9 mouse cellular contexts compared by ENCODE assay signal in genomic region chr5:30738127-30738828, GRCm38 (mm10). TPM values are rescaled to one million over a fixed set of nuclear protein-coding genes. Genes with fewer than 3 reads are reported as not detected.
DNase-seq lines count a peak whose midpoint lies in the region; ATAC-seq and TF ChIP-seq lines count a peak whose summit lies in the region.
"Had no signal": no experiment of that assay in that cellular context is flagged by ENCODE, and none has a peak within 500 bp of the region (broad histone marks: within the 10 kb centered on the region; RNA-seq: fewer than 3 reads in every experiment).

No protein-coding gene starts in this region.

- WGBS in hindbrain, postnatal 0 days, result 18% methylated on average over 10 of the region's 10 CpGs

- no peaks in the 10 kb centered on the region for H3K9me3 ChIP-seq in hindbrain, postnatal 0 days (ENCODE audit: low read length)

- no peak for TF ChIP-seq CTCF in hindbrain, postnatal 0 days (IDR thresholded peaks at IDR 0.05; ENCODE audit: low read depth)

- H3K9ac ChIP-seq in hindbrain, postnatal 0 days (replicated peaks; ENCODE audit: low read length), result no peak overlapping the region; the same call in 1 of the 2 replicates

- H3K4me1 ChIP-seq in hindbrain, postnatal 0 days (ENCODE audit: insufficient read depth, low read length), result peaks cover 24% of the 10 kb centered on the region

- DNase-seq in embryo, embryonic 11 days, result peak; percentile 27
- DNase-seq in embryo, embryonic 9.5 days (ENCODE audit: extremely low spot score), result no peak
- peak; percentile 17 for DNase-seq in ovary, adult 18-20 months (ENCODE audit: low spot score)
- DNase-seq in ovary, postnatal 10 days (ENCODE audit: low spot score), result no peak
- DNase-seq in hindbrain, postnatal 0 days (ENCODE audit: low spot score), result peak; percentile 24
- peak; percentile 26 for DNase-seq in telencephalon, adult 2 months (ENCODE audit: low read depth, low spot score)
- DNase-seq in layer of hippocampus, adult 8-10 months (ENCODE audit: low spot score in 2 of 2), result no peak
- no peak for DNase-seq in kidney, postnatal 4 days

- 0 out of 2 replicates have a peak overlapping the region, but pooled peaks have one; percentile 11 for H3K4me2 ChIP-seq in hindbrain, postnatal 0 days (ENCODE audit: low read depth, low read length)

- no peak overlapping the region for H3K4me3 ChIP-seq in hindbrain, postnatal 0 days (ENCODE audit: low read length)

- no peaks in the 10 kb centered on the region for H3K27me3 ChIP-seq in hindbrain, postnatal 0 days (ENCODE audit: insufficient read depth, low read length)

- no peak for ATAC-seq in hindbrain, postnatal 0 days

- H3K36me3 ChIP-seq in hindbrain, postnatal 0 days (ENCODE audit: insufficient read depth, low read length), result 0 out of 2 replicates have a peak, but pooled peaks cover under 1% of the 10 kb centered on the region

- H3K27ac ChIP-seq in hindbrain, postnatal 0 days, result peak overlapping the region; percentile 56

RNA-seq across cellular contexts. Expression of gene Dpysl5, which starts 26.9 kb away (rescaled TPM):
- 261 and 286 TPM in 2 replicates for total RNA-seq in hindbrain, postnatal 0 days (2014; rRNA removed)
- polyA plus RNA-seq in hindbrain, postnatal 0 days (2015; fragmentation: Nextera tagmentation; extraction: Ambion mirVana), result 120 and 148 TPM in 2 replicates
- total RNA-seq in layer of hippocampus, adult 8-10 months (2022), result 10 to 100 TPM; 23.6 to 33.6 (median 30.8) TPM
- total RNA-seq: liver, adult 2 months had no signal

Comparison
In these comparisons a context has a peak if more than half of its experiments do, and no peak if none do; other contexts are left out.
1. DNase-seq: peak in embryo, embryonic 11 days (single experiment), ovary, adult 18-20 months (single experiment), hindbrain, postnatal 0 days (single experiment) and telencephalon, adult 2 months (single experiment); none in embryo, embryonic 9.5 days (single experiment), ovary, postnatal 10 days (single experiment), layer of hippocampus, adult 8-10 months (0 of 2) and kidney, postnatal 4 days (0 of 2).